Mouse (Mus musculus) intestine, embryonic 16.5 days (tissue): ENCODE results near the gene Wdr25. TPM values are rescaled to one million over a fixed set of nuclear protein-coding genes. Genes with fewer than 3 reads are reported as not detected.

Experiments used
- ATAC-seq: fragments of 200-750 bp; cut with Nextera tagmentation; 2 replicates; pipeline ENCODE4 v1.8.0; 2017; ENCODE audit warnings: moderate TSS enrichment, moderate library complexity
- H3K27ac ChIP-seq: fragments of 300-500 bp; sonication (generic); 2 replicates; pipeline ENCODE4 v1.5.1; 2014; ENCODE audit warnings: mild to moderate bottlenecking, low read length
- H3K27me3 ChIP-seq: fragments of 300-500 bp; sonication (generic); replicated peaks from 2 replicates; pipeline ENCODE4 v1.6.1; 2014; ENCODE audit warnings: low read length, control low read depth, mixed read lengths; ENCODE audit not compliant: control insufficient read depth, insufficient read depth
- H3K36me3 ChIP-seq: fragments of 300-500 bp; sonication (generic); 2 replicates; pipeline ENCODE4 v1.6.1; 2014; ENCODE audit warnings: low read length, control low read depth; ENCODE audit not compliant: control insufficient read depth, insufficient read depth
- H3K4me1 ChIP-seq: fragments of 300-500 bp; sonication (generic); 2 replicates; pipeline ENCODE4 v1.6.1; 2014; ENCODE audit warnings: low read length, control low read depth, mixed read lengths; ENCODE audit not compliant: control insufficient read depth, insufficient read depth
- H3K4me2 ChIP-seq: fragments of 300-500 bp; sonication (generic); 2 replicates; pipeline ENCODE4 v1.6.1; 2014; ENCODE audit warnings: low read depth, low read length, control low read depth
- H3K4me3 ChIP-seq: fragments of 300-500 bp; sonication (generic); 2 replicates; pipeline ENCODE4 v1.5.1; 2014; ENCODE audit warnings: mild to moderate bottlenecking, low read length
- H3K9ac ChIP-seq: fragments of 300-500 bp; sonication (generic); 2 replicates; pipeline ENCODE4 v1.6.1; 2014; ENCODE audit warnings: low read depth, low read length
- H3K9me3 ChIP-seq: fragments of 300-500 bp; sonication (generic); 2 replicates; pipeline ENCODE4 v1.6.1; 2016; ENCODE audit warnings: low read length, control low read depth; ENCODE audit not compliant: control insufficient read depth
- WGBS: fragments of 180-500 bp; shearing (Covaris S2); extraction: QIAGEN DNeasy Blood & Tissue Kit; methylation state at CpG from one replicate; pipeline ENCODE4 v1.1.7; 2014; 5-methylcytosine and 5-hydroxymethylcytosine counted together
- polyA plus RNA-seq: library from polyadenylated mRNA; unstranded; fragments of >200 nt; fragmentation: Nextera tagmentation; extraction: Ambion mirVana; gene quantifications from 2 replicates; pipeline ENCODE4 v1.2.1, GENCODE M21; 2015

Wdr25 gene
- polyA plus RNA-seq, 1 experiment from 2014 or later, result 6.9 TPM

- H3K9me3 ChIP-seq, result no peaks in the 10 kb centered on the region
- H3K4me2 ChIP-seq, result no peak overlapping the region
- 96% methylated on average over 1 of the region's 1 CpGs for WGBS
- peaks cover 6% of the 10 kb centered on the region; the same call in 1 of the 2 replicates for H3K36me3 ChIP-seq
- no peak overlapping the region for H3K9ac ChIP-seq
- H3K27ac ChIP-seq, result no peak overlapping the region
- ATAC-seq, result no peak
- H3K4me1 ChIP-seq, result 0 out of 2 replicates have a peak, but pooled peaks cover 1% of the 10 kb centered on the region
- H3K27me3 ChIP-seq, result no peaks in the 10 kb centered on the region
- no peak overlapping the region for H3K4me3 ChIP-seq
These were observed 7.5 kb upstream of the Wdr25 start for GRCm38 (mm10) chr12:108885906-108886305.

- ATAC-seq, result peak; percentile 84
- WGBS, result 65% methylated on average over 4 of the region's 4 CpGs
- no peak overlapping the region for H3K4me2 ChIP-seq
- no peak overlapping the region for H3K9ac ChIP-seq
- H3K9me3 ChIP-seq, result no peaks in the 10 kb centered on the region
- H3K4me3 ChIP-seq, result no peak overlapping the region
- H3K27me3 ChIP-seq, result no peaks in the 10 kb centered on the region
- no peak overlapping the region for H3K27ac ChIP-seq
- H3K36me3 ChIP-seq, result peaks cover 6% of the 10 kb centered on the region; the same call in 1 of the 2 replicates
- H3K4me1 ChIP-seq, result no peaks in the 10 kb centered on the region; the same call in 1 of the 2 replicates
These were observed 6.4 kb upstream of the Wdr25 start for GRCm38 (mm10) chr12:108887077-108887476.

GRCm38 (mm10) chr12:108888632-108889031, 4.8 kb upstream of the Wdr25 start:
- Histone ChIP-seq H3K9me3 (no peaks in the 10 kb centered on the region), H3K4me3 (no peak overlapping the region), H3K27me3 (no peaks in the 10 kb centered on the region), H3K4me1 (peaks cover 11% of the 10 kb centered on the region; the same call in 1 of the 2 replicates), H3K36me3 (peaks cover 6% of the 10 kb centered on the region; the same call in 1 of the 2 replicates), H3K4me2 (no peak overlapping the region), H3K9ac (no peak overlapping the region), H3K27ac (no peak overlapping the region)
- ATAC-seq, result no peak
- 66% methylated on average over 4 of the region's 4 CpGs for WGBS

GRCm38 (mm10) chr12:108893715-108894431, 442 bp downstream of the Wdr25 start, which contains the start of gene Wars:
TSS of gene Wars (minus strand) at chr12:108894174.
- H3K4me3 ChIP-seq, result peak within 1 kb of the TSS; percentile 86
- H3K4me1 ChIP-seq, result peaks cover 11% of the 10 kb centered on the region; the same call in 1 of the 2 replicates
- H3K27ac ChIP-seq, result no peak within 1 kb of the TSS
- H3K27me3 ChIP-seq, result no peaks in the 10 kb centered on the region
- H3K4me2 ChIP-seq, result peak within 1 kb of the TSS; percentile 93
- ATAC-seq, result peak; percentile 100
- no peaks in the 10 kb centered on the region for H3K9me3 ChIP-seq
- H3K36me3 ChIP-seq, result no peaks in the 10 kb centered on the region; the same call in 1 of the 2 replicates
- under 1% methylated on average over 50 of the region's 58 CpGs for WGBS
- H3K9ac ChIP-seq, result peak within 1 kb of the TSS; percentile 85

GRCm38 (mm10) chr12:108894432-108894816, 993 bp downstream of the Wdr25 start:
- Histone ChIP-seq H3K9ac (peak overlapping the region; percentile 73), H3K27me3 (no peaks in the 10 kb centered on the region), H3K4me3 (peak overlapping the region; percentile 86), H3K4me2 (peak overlapping the region; percentile 51), H3K4me1 (peaks cover 11% of the 10 kb centered on the region; the same call in 1 of the 2 replicates), H3K36me3 (no peaks in the 10 kb centered on the region), H3K27ac (no peak overlapping the region), H3K9me3 (no peaks in the 10 kb centered on the region)
- no peak; the same call in 1 of the 2 replicates for ATAC-seq
- 2% methylated on average over 7 of the region's 7 CpGs for WGBS

- H3K27ac ChIP-seq, result no peak overlapping the region
- H3K27me3 ChIP-seq, result no peaks in the 10 kb centered on the region
- H3K36me3 ChIP-seq, result no peaks in the 10 kb centered on the region
- peaks cover 13% of the 10 kb centered on the region for H3K4me1 ChIP-seq
- H3K9ac ChIP-seq, result no peak overlapping the region
- H3K4me3 ChIP-seq, result no peak overlapping the region
- ATAC-seq, result no peak
- H3K4me2 ChIP-seq, result no peak overlapping the region
- 64% methylated on average over 3 of the region's 3 CpGs for WGBS
- H3K9me3 ChIP-seq, result no peaks in the 10 kb centered on the region
These were observed 2.6 kb downstream of the Wdr25 start for GRCm38 (mm10) chr12:108896006-108896405.

GRCm38 (mm10) chr12:108901346-108901745, 7.9 kb downstream of the Wdr25 start:
- H3K4me2 ChIP-seq, result no peak overlapping the region

GRCm38 (mm10) chr12:108902940-108903339, 9.5 kb downstream of the Wdr25 start:
- Histone ChIP-seq H3K9ac (no peak overlapping the region), H3K27me3 (no peaks in the 10 kb centered on the region), H3K4me2 (no peak overlapping the region), H3K4me1 (peaks cover 27% of the 10 kb centered on the region), H3K9me3 (no peaks in the 10 kb centered on the region), H3K4me3 (no peak overlapping the region), H3K27ac (no peak overlapping the region), H3K36me3 (no peaks in the 10 kb centered on the region)
- WGBS, result 23% methylated on average over 8 of the region's 8 CpGs
- ATAC-seq, result peak; percentile 41; the same call in 1 of the 2 replicates

More at GRCm38 (mm10) chr12:108901346-108901745, 7.9 kb downstream of the Wdr25 start:
- H3K9me3 ChIP-seq, result no peaks in the 10 kb centered on the region
- H3K4me1 ChIP-seq, result peaks cover 22% of the 10 kb centered on the region
- H3K4me3 ChIP-seq, result no peak overlapping the region
- peak; percentile 43 for ATAC-seq
- no peaks in the 10 kb centered on the region for H3K36me3 ChIP-seq
- no peaks in the 10 kb centered on the region for H3K27me3 ChIP-seq
- no peak overlapping the region for H3K9ac ChIP-seq
- H3K27ac ChIP-seq, result peak overlapping the region; percentile 60
- WGBS, result 40% methylated on average over 5 of the region's 5 CpGs

- 54% methylated on average over 8 of the region's 8 CpGs for WGBS
- Histone ChIP-seq H3K9ac (no peak overlapping the region), H3K9me3 (no peaks in the 10 kb centered on the region), H3K4me1 (peaks cover 30% of the 10 kb centered on the region), H3K27ac (0 out of 2 replicates have a peak overlapping the region, but pooled peaks have one; percentile 17), H3K4me2 (no peak overlapping the region), H3K36me3 (no peaks in the 10 kb centered on the region), H3K4me3 (no peak overlapping the region), H3K27me3 (no peaks in the 10 kb centered on the region)
- ATAC-seq, result peak; percentile 29; the same call in 1 of the 2 replicates
These were observed 10.3 kb downstream of the Wdr25 start for GRCm38 (mm10) chr12:108903600-108904275.
